Mouse (Mus musculus) liver, adult (tissue): ENCODE measurements around the gene Rimbp3.

ENCODE experiments used
- GATA4 ChIP-seq: IDR thresholded peaks from 2 replicates; pipeline ENCODE4 v1.6.1; 2014; ENCODE audit warnings: mild to moderate bottlenecking, low read length; ENCODE audit not compliant: insufficient replicate concordance

The Rimbp3 gene

GRCm38 (mm10) chr16:17208389-17209361, at the start of gene Rimbp3:
TSS of gene Rimbp3 (plus strand) at chr16:17208603.
- no peak for TF ChIP-seq GATA4

GRCm38 (mm10) chr16:17167179-17167578, 41.2 kb upstream of the Rimbp3 start:
- no peak for TF ChIP-seq GATA4

GRCm38 (mm10) chr16:17168049-17168448, 40.4 kb upstream of the Rimbp3 start:
- no peak for TF ChIP-seq GATA4

GRCm38 (mm10) chr16:17175765-17176164, 32.6 kb upstream of the Rimbp3 start:
- no peak for TF ChIP-seq GATA4

GRCm38 (mm10) chr16:17177623-17178170, 30.7 kb upstream of the Rimbp3 start:
- no peak for TF ChIP-seq GATA4

- no peak for TF ChIP-seq GATA4
Observed at GRCm38 (mm10) chr16:17179706-17180105, 28.7 kb upstream of the Rimbp3 start.

GRCm38 (mm10) chr16:17181382-17181781, 27.0 kb upstream of the Rimbp3 start:
- TF ChIP-seq GATA4, result no peak

- TF ChIP-seq GATA4, result no peak
Observed at GRCm38 (mm10) chr16:17182136-17182535, 26.3 kb upstream of the Rimbp3 start.

- no peak for TF ChIP-seq GATA4
Observed at GRCm38 (mm10) chr16:17183003-17183402, 25.4 kb upstream of the Rimbp3 start.

GRCm38 (mm10) chr16:17185475-17185874, 22.9 kb upstream of the Rimbp3 start:
- TF ChIP-seq GATA4, result no peak

- no peak for TF ChIP-seq GATA4
Observed at GRCm38 (mm10) chr16:17193823-17194222, 14.6 kb upstream of the Rimbp3 start.

GRCm38 (mm10) chr16:17200121-17200952, 8.1 kb upstream of the Rimbp3 start:
- TF ChIP-seq GATA4, result no peak

- TF ChIP-seq GATA4, result peak; percentile 6; the same call in 1 of the 2 replicates
Observed at GRCm38 (mm10) chr16:17200953-17201707, 7.3 kb upstream of the Rimbp3 start.

- TF ChIP-seq GATA4, result no peak
Observed at GRCm38 (mm10) chr16:17201977-17202376, 6.4 kb upstream of the Rimbp3 start.

- TF ChIP-seq GATA4, result no peak
Observed at GRCm38 (mm10) chr16:17202549-17202948, 5.9 kb upstream of the Rimbp3 start, which contains the start of gene Ube2l3. TSS of gene Ube2l3 (minus strand) at chr16:17202649.
